Mouse (Mus musculus): ENCODE measurements at regions not wholly inside any gene's neighbourhood (a gene's known extent, or its start where the extent isn't known, plus 50 kb on each side); places are given as distances from the start of the nearest gene placed in this dataset.
A peak's percentile ranks its signal among the peaks of the same experiment; 100 is the strongest.

GRCm38 (mm10) chrX:65648251-65648650 is 600.8 kb downstream of the Ctag2 start:
- DNase-seq: peak; percentile 37 to 41
